Mouse (Mus musculus): ENCODE data around the gene Hist1h2bm. TPM values are rescaled to one million over a fixed set of nuclear protein-coding genes. Genes with fewer than 3 reads are reported as not detected.
"Not testable (repeated sequence)": the region's sequence is repeated elsewhere in the genome, so short reads cannot be mapped to it uniquely, and the experiment has no call there.

Hist1h2bm gene
- polyA plus RNA-seq, 1 experiment from 2014 or later = 4.9 TPM

DNA sequence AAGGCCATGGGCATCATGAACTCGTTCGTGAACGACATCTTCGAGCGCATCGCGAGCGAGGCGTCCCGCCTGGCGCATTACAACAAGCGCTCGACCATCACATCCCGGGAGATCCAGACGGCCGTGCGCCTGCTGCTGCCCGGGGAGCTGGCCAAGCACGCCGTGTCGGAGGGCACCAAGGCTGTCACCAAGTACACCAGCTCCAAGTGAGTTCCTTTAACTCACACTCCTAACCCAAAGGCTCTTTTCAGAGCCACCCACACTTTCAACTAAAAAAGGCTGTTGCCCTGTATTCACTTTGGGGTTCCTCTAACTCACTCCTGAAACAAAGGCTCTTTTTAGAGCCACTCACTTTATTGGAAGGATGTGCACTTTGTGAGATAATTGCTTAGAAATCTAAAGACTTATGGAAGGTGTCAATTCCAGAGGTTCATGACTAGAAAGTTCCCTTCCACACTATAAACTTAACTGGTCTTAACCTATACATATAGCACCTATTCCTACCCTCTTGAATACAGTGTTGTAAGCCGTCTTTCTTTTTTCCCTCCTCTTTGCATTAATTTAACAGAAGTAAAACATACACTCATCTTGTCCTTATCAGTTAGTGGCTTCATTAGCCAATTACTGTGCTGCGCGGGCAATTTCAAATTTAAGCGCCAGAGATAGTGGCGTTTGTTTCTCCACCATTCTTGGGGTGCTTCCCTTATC lies 32.6 kb downstream of the Hist1h2bm start:
- peak; percentile 14 for ATAC-seq (ENCODE audit: low FRiP score)
- under 1% methylated on average over 13 of the region's 26 CpGs for WGBS

DNA sequence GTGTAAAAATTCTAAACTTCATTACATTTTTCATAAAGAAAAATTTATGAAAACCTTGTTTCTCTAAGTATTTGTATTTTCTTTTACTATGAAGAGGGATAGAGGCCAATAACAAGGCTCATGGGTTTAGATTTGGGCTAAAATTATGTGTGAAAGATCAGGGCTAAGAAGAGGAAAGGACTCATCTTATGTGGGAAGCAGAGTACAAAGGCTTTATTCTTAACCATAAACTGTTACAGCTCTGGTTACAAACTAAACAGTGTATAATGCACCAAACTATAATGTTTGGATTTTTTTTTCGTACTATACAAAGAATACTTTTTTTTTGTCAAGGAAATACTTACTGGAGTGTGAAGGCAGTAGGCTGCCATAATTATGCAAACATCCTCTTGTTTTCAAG lies 33.9 kb downstream of the Hist1h2bm start:
- WGBS = 58% methylated on average over 1 of the region's 1 CpGs
- ATAC-seq (ENCODE audit: low FRiP score) = no peak
- Histone ChIP-seq H3K27ac (no peak overlapping the region), H3K4me2 (replicated peaks) (peak overlapping the region; percentile 71), H3K4me3 (no peak overlapping the region), H3K27me3 (no peaks in the 10 kb centered on the region), H3K4me1 (peaks cover 17% of the 10 kb centered on the region), H3K36me3 (no peaks in the 10 kb centered on the region), H3K9ac (no peak overlapping the region), H3K9me3 (replicated peaks) (no peaks in the 10 kb centered on the region)

More for the DNA sequence above, 32.6 kb downstream of the Hist1h2bm start:
- Histone ChIP-seq H3K4me2 (replicated peaks) (peak overlapping the region; percentile 71), H3K4me1 (peaks cover 19% of the 10 kb centered on the region), H3K27ac (peak overlapping the region; percentile 93), H3K4me3 (peak overlapping the region; percentile 44), H3K9ac (peak overlapping the region; percentile 68)
- not testable (repeated sequence) for H3K27me3 ChIP-seq; H3K36me3 ChIP-seq; H3K9me3 ChIP-seq (replicated peaks)

Small RNAs within 50 kb of the gene (microRNA-seq; reads per million reads assigned to microRNA genes)
- gene Gm44357 (not detected), gene Gm44367 (not detected), gene Gm44454 (not detected)

Other genes starting within 250 kb of the Hist1h2bm start
- 6.8 and 7.0 TPM in 2 replicates for gene Zkscan4, start 243.1 kb upstream of the Hist1h2bm start, polyA plus RNA-seq (2016; fragmentation: Nextera tagmentation; extraction: Ambion mirVana)
- not detected in 2 replicates for gene Gm10065, start 242.6 kb upstream of the Hist1h2bm start, polyA plus RNA-seq (2016; fragmentation: Nextera tagmentation; extraction: Ambion mirVana)
- 0.16 and 0.40 TPM in 2 replicates for gene AK157302, start 226.8 kb upstream of the Hist1h2bm start, polyA plus RNA-seq (2016; fragmentation: Nextera tagmentation; extraction: Ambion mirVana)
- gene Gm11273, start 220.6 kb upstream of the Hist1h2bm start, polyA plus RNA-seq (2016; fragmentation: Nextera tagmentation; extraction: Ambion mirVana) = 2.6 and 4.2 TPM in 2 replicates
- gene Zkscan8, start 190.9 kb upstream of the Hist1h2bm start, polyA plus RNA-seq (2016; fragmentation: Nextera tagmentation; extraction: Ambion mirVana) = 9.0 and 9.8 TPM in 2 replicates
- gene Olfr1366, start 179.2 kb upstream of the Hist1h2bm start, polyA plus RNA-seq (2016; fragmentation: Nextera tagmentation; extraction: Ambion mirVana) = 0.20 and 0.22 TPM in 2 replicates
- not detected in 2 replicates for gene Olfr1535, start 162.2 kb upstream of the Hist1h2bm start, polyA plus RNA-seq (2016; fragmentation: Nextera tagmentation; extraction: Ambion mirVana)
- not detected in 2 replicates for gene Olfr1364, start 140.3 kb upstream of the Hist1h2bm start, polyA plus RNA-seq (2016; fragmentation: Nextera tagmentation; extraction: Ambion mirVana)
- not detected in 2 replicates for gene Olfr1362, start 108.0 kb upstream of the Hist1h2bm start, polyA plus RNA-seq (2016; fragmentation: Nextera tagmentation; extraction: Ambion mirVana)
- gene Olfr11, start 79.5 kb upstream of the Hist1h2bm start, polyA plus RNA-seq (2016; fragmentation: Nextera tagmentation; extraction: Ambion mirVana) = 0.07 TPM in 1 of 2 replicates, not detected in the other
- not detected in 2 replicates for gene Olfr1361, start 58.7 kb upstream of the Hist1h2bm start, polyA plus RNA-seq (2016; fragmentation: Nextera tagmentation; extraction: Ambion mirVana)
- gene Olfr1360, start 44.6 kb upstream of the Hist1h2bm start, polyA plus RNA-seq (2016; fragmentation: Nextera tagmentation; extraction: Ambion mirVana) = not detected in 2 replicates
- gene Olfr1359, start 23.9 kb upstream of the Hist1h2bm start, polyA plus RNA-seq (2016; fragmentation: Nextera tagmentation; extraction: Ambion mirVana) = not detected in 2 replicates
- gene Hist1h2bl, start 5.9 kb upstream of the Hist1h2bm start, polyA plus RNA-seq (2016; fragmentation: Nextera tagmentation; extraction: Ambion mirVana) = 3.6 and 4.4 TPM in 2 replicates
- 17.3 and 29.5 TPM in 2 replicates for gene Hist1h2ai, start 5.6 kb upstream of the Hist1h2bm start, polyA plus RNA-seq (2016; fragmentation: Nextera tagmentation; extraction: Ambion mirVana)
- gene Hist1h3h, start 4.4 kb upstream of the Hist1h2bm start, polyA plus RNA-seq (2016; fragmentation: Nextera tagmentation; extraction: Ambion mirVana) = 8.9 and 18.3 TPM in 2 replicates
- gene Hist1h4j, start 13.0 kb downstream of the Hist1h2bm start, polyA plus RNA-seq (2016; fragmentation: Nextera tagmentation; extraction: Ambion mirVana) = 0.98 and 1.0 TPM in 2 replicates
- gene Hist1h4k, start 28.5 kb downstream of the Hist1h2bm start, polyA plus RNA-seq (2016; fragmentation: Nextera tagmentation; extraction: Ambion mirVana) = 2.9 TPM in 1 of 2 replicates, not detected in the other
- 12.2 and 28.3 TPM in 2 replicates for gene Hist1h2ak, start 31.8 kb downstream of the Hist1h2bm start, polyA plus RNA-seq (2016; fragmentation: Nextera tagmentation; extraction: Ambion mirVana)
- 2.2 and 2.8 TPM in 2 replicates for gene Hist1h2bn, start 32.1 kb downstream of the Hist1h2bm start, polyA plus RNA-seq (2016; fragmentation: Nextera tagmentation; extraction: Ambion mirVana)
- 23.2 and 23.6 TPM in 2 replicates for gene Hist1h1b, start 58.6 kb downstream of the Hist1h2bm start, polyA plus RNA-seq (2016; fragmentation: Nextera tagmentation; extraction: Ambion mirVana)
- gene Hist1h3i, start 61.3 kb downstream of the Hist1h2bm start, polyA plus RNA-seq (2016; fragmentation: Nextera tagmentation; extraction: Ambion mirVana) = 87.0 and 110 TPM in 2 replicates
- 5.2 TPM in 1 of 2 replicates, not detected in the other for gene Hist1h2an, start 65.2 kb downstream of the Hist1h2bm start, polyA plus RNA-seq (2016; fragmentation: Nextera tagmentation; extraction: Ambion mirVana)
- 1.9 and 2.4 TPM in 2 replicates for gene Hist1h2bp, start 65.4 kb downstream of the Hist1h2bm start, polyA plus RNA-seq (2016; fragmentation: Nextera tagmentation; extraction: Ambion mirVana)
- gene Hist1h2bq, start 88.2 kb downstream of the Hist1h2bm start, polyA plus RNA-seq (2016; fragmentation: Nextera tagmentation; extraction: Ambion mirVana) = 14.1 and 15.3 TPM in 2 replicates
- gene Hist1h2ao, start 88.4 kb downstream of the Hist1h2bm start, polyA plus RNA-seq (2016; fragmentation: Nextera tagmentation; extraction: Ambion mirVana) = 3.4 TPM in 1 of 2 replicates, not detected in the other
- gene Hist1h4m, start 89.7 kb downstream of the Hist1h2bm start, polyA plus RNA-seq (2016; fragmentation: Nextera tagmentation; extraction: Ambion mirVana) = not detected in 2 replicates
- gene Hist1h4n, start 110.2 kb downstream of the Hist1h2bm start, polyA plus RNA-seq (2016; fragmentation: Nextera tagmentation; extraction: Ambion mirVana) = 6.2 and 10.1 TPM in 2 replicates
- 2,700 and 3,374 TPM in 2 replicates for gene Hist1h2ap, start 111.5 kb downstream of the Hist1h2bm start, polyA plus RNA-seq (2016; fragmentation: Nextera tagmentation; extraction: Ambion mirVana)
- gene Hist1h2br, start 111.7 kb downstream of the Hist1h2bm start, polyA plus RNA-seq (2016; fragmentation: Nextera tagmentation; extraction: Ambion mirVana) = 14.3 and 15.1 TPM in 2 replicates
- gene Zfp184, start 223.1 kb downstream of the Hist1h2bm start, polyA plus RNA-seq (2016; fragmentation: Nextera tagmentation; extraction: Ambion mirVana) = 19.1 and 20.5 TPM in 2 replicates